Mouse (Mus musculus) embryonic facial prominence, embryonic 15.5 days (tissue): ENCODE data around the gene Syde2. TPM values are rescaled to one million over a fixed set of nuclear protein-coding genes. Genes with fewer than 3 reads are reported as not detected.
A peak's percentile ranks its signal among the peaks of the same experiment; 100 is the strongest.
"Not testable (repeated sequence)": the region's sequence is repeated elsewhere in the genome, so short reads cannot be mapped to it uniquely, and the experiment has no call there.

Experiments used
- ATAC-seq: fragments of 200-750 bp; cut with Nextera tagmentation; 2 replicates; pipeline ENCODE4 v1.8.0; 2017; ENCODE audit warnings: low read depth, moderate TSS enrichment; ENCODE audit not compliant: insufficient number of reproducible peaks, low FRiP score, low TSS enrichment
- H3K27ac ChIP-seq: fragments of 300-500 bp; sonication (generic); replicated peaks from 2 replicates; pipeline ENCODE4 v1.5.1; 2015; ENCODE audit warnings: mild to moderate bottlenecking, inconsistent platforms
- H3K27me3 ChIP-seq: fragments of 300-500 bp; sonication (generic); 2 replicates; pipeline ENCODE4 v1.6.1; 2015; ENCODE audit warnings: inconsistent platforms
- H3K36me3 ChIP-seq: fragments of 300-500 bp; sonication (generic); 2 replicates; pipeline ENCODE4 v1.6.1; 2015; ENCODE audit warnings: mild to moderate bottlenecking, inconsistent platforms
- H3K4me1 ChIP-seq: fragments of 300-500 bp; sonication (generic); 2 replicates; pipeline ENCODE4 v1.6.1; 2015; ENCODE audit warnings: inconsistent platforms
- H3K4me2 ChIP-seq: fragments of 300-500 bp; sonication (generic); replicated peaks from 2 replicates; pipeline ENCODE4 v1.6.1; 2015; ENCODE audit warnings: mild to moderate bottlenecking, inconsistent platforms
- H3K4me3 ChIP-seq: fragments of 300-500 bp; sonication (generic); replicated peaks from 2 replicates; pipeline ENCODE4 v1.5.1; 2015; ENCODE audit warnings: mild to moderate bottlenecking, inconsistent platforms
- H3K9ac ChIP-seq: fragments of 300-500 bp; sonication (generic); 2 replicates; pipeline ENCODE4 v1.6.1; 2015; ENCODE audit warnings: inconsistent platforms
- H3K9me3 ChIP-seq: fragments of 300-500 bp; sonication (generic); replicated peaks from 2 replicates; pipeline ENCODE4 v1.6.1; 2016; ENCODE audit warnings: inconsistent platforms
- WGBS: fragments of 180-500 bp; shearing (Covaris S2); methylation state at CpG from one replicate; pipeline ENCODE4 v1.1.7; 2015; 5-methylcytosine and 5-hydroxymethylcytosine counted together
- polyA plus RNA-seq: library from polyadenylated mRNA; unstranded; fragments of >200 nt; fragmentation: Nextera tagmentation; extraction: Ambion mirVana; gene quantifications from 2 replicates; pipeline ENCODE4 v1.2.1, GENCODE M21; 2015

Gene Syde2
- polyA plus RNA-seq, 1 experiment from 2014 or later: 1.7 TPM

DNA sequence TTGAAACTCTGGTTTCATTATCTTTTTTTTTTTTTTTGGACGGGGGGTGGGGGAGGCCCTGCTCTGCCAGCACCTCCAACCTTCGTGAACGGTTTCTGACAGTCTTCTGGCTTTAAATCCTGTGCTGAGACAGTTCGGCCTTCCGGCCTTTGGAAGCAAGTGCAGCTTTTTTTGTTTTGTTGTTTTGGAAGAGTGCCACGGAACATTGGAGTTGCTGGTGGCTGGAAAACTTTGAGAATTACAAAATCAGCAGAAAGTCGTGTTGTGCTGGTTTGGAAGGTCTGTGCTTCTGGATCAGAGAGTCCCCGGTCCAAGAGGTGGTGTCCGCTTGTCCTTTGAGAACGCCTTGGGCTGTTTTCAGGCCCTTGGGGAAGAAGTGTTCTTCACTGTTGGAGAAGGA, 5.1 kb downstream of the Syde2 start:
- Histone ChIP-seq H3K4me3 (no peak overlapping the region), H3K27ac (peak overlapping the region; percentile 52), H3K4me1 (peaks cover 38% of the 10 kb centered on the region), H3K36me3 (no peaks in the 10 kb centered on the region), H3K4me2 (no peak overlapping the region), H3K9ac (no peak overlapping the region), H3K9me3 (no peaks in the 10 kb centered on the region), H3K27me3 (no peaks in the 10 kb centered on the region)
- ATAC-seq: no peak
- 49% methylated on average over 10 of the region's 10 CpGs for WGBS

DNA sequence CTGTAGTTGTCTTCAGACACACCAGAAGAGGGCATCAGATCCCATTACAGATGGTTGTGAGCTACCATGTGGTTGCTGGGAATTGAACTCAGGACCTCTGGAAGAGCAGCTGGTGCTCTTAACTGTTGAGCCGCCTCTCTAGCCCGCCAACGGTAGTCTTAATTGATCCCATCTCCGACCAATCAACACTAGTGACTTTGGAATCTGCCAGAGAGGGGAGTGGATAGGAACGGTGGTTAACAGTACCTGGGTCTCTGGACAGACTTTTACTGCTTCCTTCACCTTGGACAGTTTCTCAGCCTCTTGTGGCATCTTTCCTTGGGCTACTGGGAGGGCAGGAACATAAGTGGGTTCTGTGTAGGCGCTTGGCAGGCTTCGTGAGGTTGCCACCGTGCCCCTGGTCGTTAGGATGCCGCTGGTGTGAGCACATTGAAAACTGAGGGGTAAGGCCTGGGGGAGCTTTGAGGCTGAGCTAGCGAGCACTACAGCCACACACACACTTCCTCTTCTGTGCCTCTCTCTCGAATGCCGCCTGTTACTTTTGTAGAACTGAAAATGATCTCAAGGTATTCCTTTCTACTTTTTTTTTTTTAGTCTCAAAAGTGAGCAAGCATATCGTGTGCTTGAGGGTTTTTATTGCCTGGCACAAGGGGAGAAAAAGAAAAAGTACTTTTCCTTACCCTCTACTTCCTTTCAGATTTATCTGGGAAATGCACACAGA, 6.0 kb downstream of the Syde2 start:
- H3K4me2 ChIP-seq: no peak overlapping the region
- no peak overlapping the region for H3K4me3 ChIP-seq
- H3K36me3 ChIP-seq: peaks cover 4% of the 10 kb centered on the region; the same call in 1 of the 2 replicates
- no peak overlapping the region for H3K9ac ChIP-seq
- H3K27me3 ChIP-seq: no peaks in the 10 kb centered on the region
- H3K27ac ChIP-seq: no peak overlapping the region
- no peaks in the 10 kb centered on the region for H3K9me3 ChIP-seq
- WGBS: 72% methylated on average over 14 of the region's 14 CpGs
- H3K4me1 ChIP-seq: peaks cover 37% of the 10 kb centered on the region
- no peak for ATAC-seq

DNA sequence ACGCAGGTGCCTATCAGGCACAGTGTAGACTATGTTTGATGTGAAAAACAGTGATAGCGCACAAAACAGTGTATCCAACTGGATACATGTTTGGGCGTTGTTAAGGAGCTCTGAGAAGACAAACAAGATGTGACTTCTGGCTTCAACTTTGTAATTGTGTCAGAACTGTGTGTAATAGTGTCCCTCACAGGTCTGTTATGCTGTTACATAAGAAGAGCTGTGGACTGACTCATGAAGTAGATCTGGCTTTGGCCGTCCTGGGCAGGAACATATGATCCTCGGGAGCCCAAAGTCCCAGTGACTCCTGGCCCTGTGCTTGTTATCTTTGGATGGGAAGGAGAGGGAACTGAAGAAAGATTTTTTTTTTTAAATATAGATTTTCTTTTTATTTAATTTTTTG, 7.8 kb downstream of the Syde2 start:
- H3K9me3 ChIP-seq: no peaks in the 10 kb centered on the region
- peaks cover 23% of the 10 kb centered on the region for H3K4me1 ChIP-seq
- WGBS: 84% methylated on average over 5 of the region's 5 CpGs
- H3K4me2 ChIP-seq: no peak overlapping the region
- H3K4me3 ChIP-seq: no peak overlapping the region
- no peak overlapping the region for H3K27ac ChIP-seq
- H3K9ac ChIP-seq: no peak overlapping the region
- ATAC-seq: no peak
- H3K27me3 ChIP-seq: no peaks in the 10 kb centered on the region
- peaks cover 14% of the 10 kb centered on the region for H3K36me3 ChIP-seq

DNA sequence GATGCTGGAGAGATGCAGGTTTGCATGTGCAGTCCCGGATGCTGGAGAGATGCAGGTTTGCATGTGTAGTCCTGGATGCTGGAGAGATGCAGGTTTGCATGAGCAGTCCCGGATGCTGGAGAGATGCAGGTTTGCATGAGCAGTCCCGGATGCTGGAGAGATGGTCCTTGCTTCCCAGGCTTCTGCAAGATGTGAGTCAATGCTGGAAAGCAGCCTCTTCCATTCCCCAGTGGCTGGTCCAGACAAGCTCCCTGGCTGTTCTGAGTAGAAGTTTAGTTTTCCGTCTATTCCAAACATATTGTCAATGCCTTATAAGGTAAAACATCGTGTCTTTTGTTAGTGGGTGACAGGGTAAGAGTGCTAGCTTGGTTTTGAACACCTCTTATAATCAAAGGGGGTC, 8.9 kb downstream of the Syde2 start:
- peaks cover 24% of the 10 kb centered on the region for H3K36me3 ChIP-seq
- H3K9ac ChIP-seq, H3K27ac ChIP-seq, H3K4me2 ChIP-seq, H3K27me3 ChIP-seq, ATAC-seq, H3K4me3 ChIP-seq, H3K9me3 ChIP-seq: not testable (repeated sequence)
- peaks cover 20% of the 10 kb centered on the region for H3K4me1 ChIP-seq
- 77% methylated on average over 5 of the region's 5 CpGs for WGBS

DNA sequence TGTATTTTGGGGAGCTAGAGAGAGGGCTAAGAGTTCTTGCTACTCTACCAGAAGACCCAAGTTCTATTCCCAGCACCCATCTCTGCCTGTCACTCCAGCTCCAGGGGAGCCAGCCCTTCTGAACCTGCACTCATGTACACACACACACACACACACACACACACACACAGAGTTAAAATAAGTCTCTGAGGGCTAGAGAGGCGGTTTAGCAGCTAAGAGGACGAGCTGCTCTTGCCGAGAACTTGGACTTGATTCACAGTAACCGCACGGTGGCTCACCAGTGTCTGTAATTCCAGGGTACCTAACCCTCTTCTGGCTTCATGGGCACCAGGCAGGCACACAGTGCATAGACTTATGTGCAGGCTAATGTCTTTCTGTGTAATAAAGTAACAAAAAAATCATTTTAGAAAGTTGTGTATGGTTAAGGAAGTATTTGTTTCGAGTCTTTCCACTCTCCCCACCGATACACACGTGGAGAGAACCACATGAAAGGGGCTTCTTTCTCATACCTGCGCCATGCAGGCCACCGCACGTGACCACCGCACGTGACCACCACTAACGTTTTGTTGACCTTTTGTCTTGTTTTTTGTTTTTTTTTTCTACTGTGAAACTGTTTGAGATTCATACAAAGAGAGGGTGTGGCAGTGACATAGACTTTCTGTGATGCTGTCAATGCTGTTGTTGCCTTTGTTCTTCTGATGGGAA, 16.8 kb downstream of the Syde2 start:
- Histone ChIP-seq H3K9ac (no peak overlapping the region), H3K9me3 (no peaks in the 10 kb centered on the region), H3K4me1 (no peaks in the 10 kb centered on the region), H3K4me2 (no peak overlapping the region), H3K36me3 (peaks cover 53% of the 10 kb centered on the region), H3K27me3 (no peaks in the 10 kb centered on the region), H3K27ac (no peak overlapping the region), H3K4me3 (no peak overlapping the region)
- ATAC-seq: no peak
- 92% methylated on average over 14 of the region's 14 CpGs for WGBS

DNA sequence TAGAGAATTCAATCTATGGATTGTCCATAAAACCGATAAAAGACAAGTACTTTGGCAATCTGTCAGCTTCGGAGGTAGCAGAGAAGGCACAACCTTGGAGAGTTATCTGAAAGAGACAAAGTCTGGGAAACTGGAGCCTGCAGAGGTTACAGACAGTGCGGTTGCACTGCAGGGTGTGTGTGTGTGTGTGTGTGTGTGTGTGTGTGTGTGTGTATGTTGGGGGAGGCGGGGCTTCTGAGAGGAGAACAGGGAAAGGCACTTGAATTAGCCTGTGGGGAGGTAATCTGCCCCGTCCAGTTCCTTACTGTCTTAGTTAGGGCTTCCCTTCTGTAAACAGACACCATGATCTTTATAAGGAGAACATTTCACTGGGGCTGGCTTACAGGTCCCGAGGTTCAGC, 20.2 kb downstream of the Syde2 start:
- H3K9ac ChIP-seq: no peak overlapping the region
- ATAC-seq: no peak
- 72% methylated on average over 6 of the region's 6 CpGs for WGBS
- no peaks in the 10 kb centered on the region for H3K9me3 ChIP-seq
- peaks cover 6% of the 10 kb centered on the region; the same call in 1 of the 2 replicates for H3K4me1 ChIP-seq
- no peak overlapping the region for H3K4me3 ChIP-seq
- H3K27me3 ChIP-seq: no peaks in the 10 kb centered on the region
- no peak overlapping the region for H3K4me2 ChIP-seq
- H3K36me3 ChIP-seq: peaks cover 28% of the 10 kb centered on the region
- no peak overlapping the region for H3K27ac ChIP-seq

DNA sequence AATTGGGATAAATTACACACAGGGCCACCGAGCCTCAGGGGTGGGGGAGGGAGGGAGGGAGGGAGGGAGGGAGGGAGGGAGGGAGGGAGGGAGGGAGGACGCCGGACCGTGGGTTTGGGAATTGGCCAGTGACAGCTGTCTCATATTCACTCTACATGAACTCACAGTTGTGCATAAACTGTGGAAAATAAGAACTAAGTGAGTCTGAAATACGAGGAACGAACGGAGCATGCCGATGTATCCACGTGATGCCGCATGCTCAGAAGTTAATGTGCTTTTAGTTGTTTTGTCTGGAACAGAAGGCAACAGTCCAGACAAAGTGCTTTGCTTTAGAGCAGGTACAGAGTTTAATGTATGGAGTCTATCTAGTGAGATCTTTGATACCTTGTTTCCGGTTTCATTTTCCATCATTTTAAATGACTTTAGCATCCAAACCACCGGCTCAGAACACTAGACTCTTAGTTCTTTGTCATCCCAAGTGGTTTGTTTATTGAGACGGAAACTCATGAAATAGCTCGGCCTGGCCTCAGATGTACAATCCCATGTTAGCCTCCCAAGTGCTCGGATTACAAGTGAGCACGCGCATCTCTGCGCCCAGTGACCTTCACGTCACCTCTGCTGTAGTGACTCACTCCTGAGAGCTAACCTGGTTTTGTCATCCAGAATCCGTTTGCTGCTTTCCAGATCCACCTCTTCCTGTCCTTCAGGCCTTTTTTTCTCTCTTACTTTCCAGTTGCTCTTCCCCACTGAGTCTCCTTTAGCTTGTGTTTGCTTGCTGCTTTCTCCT, 22.4 kb downstream of the Syde2 start:
- Histone ChIP-seq H3K27me3 (no peaks in the 10 kb centered on the region), H3K4me3 (0 out of 2 replicates have a peak overlapping the region, but pooled peaks have one; percentile 0), H3K9ac (no peak overlapping the region), H3K4me2 (peak overlapping the region; percentile 11; the same call in 1 of the 2 replicates), H3K36me3 (peaks cover 27% of the 10 kb centered on the region), H3K27ac (peak overlapping the region; percentile 61), H3K9me3 (no peaks in the 10 kb centered on the region), H3K4me1 (peaks cover 6% of the 10 kb centered on the region; the same call in 1 of the 2 replicates)
- 26% methylated on average over 20 of the region's 20 CpGs for WGBS
- peak; percentile 82 for ATAC-seq

DNA sequence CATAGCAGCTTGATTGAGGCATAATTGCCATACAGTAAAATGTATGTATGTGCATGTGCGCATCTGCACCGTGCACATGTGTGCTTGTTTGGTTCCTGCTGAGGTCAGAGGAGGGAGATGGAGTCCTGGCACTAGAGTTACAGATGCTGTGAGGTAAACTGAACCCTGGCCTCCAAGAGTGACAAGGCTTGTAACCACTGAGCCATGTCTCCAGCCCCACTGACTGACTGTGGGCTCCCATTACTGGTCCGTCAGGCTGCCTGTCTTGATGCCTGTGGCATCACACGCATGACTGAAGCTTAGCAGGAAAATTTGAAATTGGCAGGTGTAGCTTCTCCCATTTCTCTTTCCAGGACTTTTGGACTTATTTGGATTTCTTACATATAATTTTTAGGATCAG, 23.1 kb downstream of the Syde2 start:
- Histone ChIP-seq H3K4me3 (no peak overlapping the region), H3K4me2 (no peak overlapping the region), H3K36me3 (peaks cover 32% of the 10 kb centered on the region), H3K4me1 (peaks cover 6% of the 10 kb centered on the region; the same call in 1 of the 2 replicates), H3K27ac (peak overlapping the region; percentile 61), H3K9me3 (no peaks in the 10 kb centered on the region), H3K9ac (no peak overlapping the region), H3K27me3 (no peaks in the 10 kb centered on the region)
- no peak; the same call in 1 of the 2 replicates for ATAC-seq
- 71% methylated on average over 4 of the region's 4 CpGs for WGBS

DNA sequence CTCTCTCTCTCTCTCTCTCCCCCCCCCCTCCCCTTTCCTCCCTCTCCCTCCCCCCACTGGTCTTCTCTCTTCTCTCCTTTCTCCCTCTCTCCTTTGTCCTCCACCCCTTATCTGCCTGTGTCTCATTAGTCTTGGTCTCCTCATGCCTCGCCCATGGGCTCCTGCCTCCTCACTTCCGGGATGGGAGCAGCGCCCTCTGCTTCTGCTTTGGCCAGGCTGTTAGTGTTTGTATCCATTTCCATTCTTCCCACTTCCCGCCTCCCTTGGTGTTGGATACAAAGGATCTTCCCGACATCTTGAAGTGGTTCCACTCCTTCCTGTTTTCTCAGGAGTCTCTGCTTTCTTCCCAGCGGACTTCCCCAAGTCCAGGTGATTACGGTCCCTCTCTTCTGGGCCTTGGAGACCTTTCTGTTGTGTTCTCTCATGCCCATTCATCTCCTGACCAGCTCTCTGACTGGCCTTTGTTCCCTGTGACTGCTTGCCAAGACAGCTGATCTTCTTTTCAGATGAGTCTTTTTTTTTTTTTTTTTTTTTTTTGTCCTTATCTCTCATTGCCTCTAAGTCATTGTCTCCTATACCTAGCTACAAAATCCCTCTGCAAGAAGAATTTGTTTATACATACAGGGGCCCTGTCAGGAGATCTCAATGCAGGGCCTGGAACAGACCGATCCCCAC, 24.0 kb downstream of the Syde2 start:
- H3K36me3 ChIP-seq: peaks cover 37% of the 10 kb centered on the region
- 61% methylated on average over 8 of the region's 8 CpGs for WGBS
- no peak for ATAC-seq

DNA sequence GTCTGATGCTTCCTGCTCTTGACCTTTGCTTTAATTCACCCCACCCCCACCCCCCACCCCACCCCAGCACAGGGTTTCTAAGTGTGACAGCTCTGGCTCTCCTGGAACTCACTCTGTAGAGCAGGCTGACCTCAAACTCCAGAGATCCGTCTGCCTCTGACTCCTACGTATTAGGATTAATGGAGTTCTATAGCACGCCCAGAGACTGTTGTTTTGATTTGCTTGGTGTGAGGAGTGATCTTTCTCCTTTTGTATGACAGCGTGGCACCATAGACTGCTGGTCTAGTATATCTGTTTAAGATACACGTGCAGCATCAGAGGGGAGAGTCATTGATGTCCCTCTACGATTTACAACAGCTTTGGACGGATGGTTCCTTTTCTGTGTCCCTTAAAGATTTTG, 25.8 kb downstream of the Syde2 start:
- WGBS: 91% methylated on average over 7 of the region's 7 CpGs
- Histone ChIP-seq H3K27ac (no peak overlapping the region), H3K27me3 (no peaks in the 10 kb centered on the region), H3K4me1 (peaks cover 6% of the 10 kb centered on the region; the same call in 1 of the 2 replicates), H3K36me3 (peaks cover 37% of the 10 kb centered on the region), H3K9me3 (no peaks in the 10 kb centered on the region), H3K9ac (no peak overlapping the region), H3K4me3 (no peak overlapping the region), H3K4me2 (no peak overlapping the region)
- ATAC-seq: no peak

More for the DNA sequence above, 24.0 kb downstream of the Syde2 start:
- Histone ChIP-seq H3K27ac (no peak overlapping the region), H3K4me3 (no peak overlapping the region), H3K9ac (no peak overlapping the region), H3K27me3 (no peaks in the 10 kb centered on the region), H3K4me2 (no peak overlapping the region), H3K9me3 (no peaks in the 10 kb centered on the region), H3K4me1 (peaks cover 6% of the 10 kb centered on the region; the same call in 1 of the 2 replicates)
